Mouse (Mus musculus) midbrain, postnatal 0 days (tissue): ENCODE results near the gene Cinp. TPM values are rescaled to one million over a fixed set of nuclear protein-coding genes. Genes with fewer than 3 reads are reported as not detected.

Source experiments
- ATAC-seq: fragments of 200-750 bp; cut with Nextera tagmentation; 2 replicates; pipeline ENCODE4 v1.8.0; 2017; ENCODE audit warnings: moderate number of reproducible peaks, mild to moderate bottlenecking, moderate TSS enrichment, moderate library complexity; ENCODE audit not compliant: low FRiP score
- DNase-seq: peaks from one replicate; pipeline ENCODE4 v3.0.0-alpha.2; 2015; ENCODE audit warnings: low spot score
- H3K27ac ChIP-seq: fragments of 300-500 bp; sonication (generic); 2 replicates; pipeline ENCODE4 v1.5.1; 2014; ENCODE audit warnings: low read depth, mild to moderate bottlenecking, low read length, mixed read lengths
- H3K27me3 ChIP-seq: fragments of 300-500 bp; sonication (generic); 2 replicates; pipeline ENCODE4 v1.6.1; 2014; ENCODE audit warnings: low read length, control low read depth, mixed read lengths; ENCODE audit not compliant: insufficient read depth
- H3K36me3 ChIP-seq: fragments of 300-500 bp; sonication (generic); 2 replicates; pipeline ENCODE4 v1.6.1; 2014; ENCODE audit warnings: low read length, control low read depth, mixed read lengths; ENCODE audit not compliant: insufficient read depth
- H3K4me1 ChIP-seq: fragments of 300-500 bp; sonication (generic); 2 replicates; pipeline ENCODE4 v1.6.1; 2014; ENCODE audit warnings: mild to moderate bottlenecking, control low read depth, antibody characterized with exemption, low read length, mixed read lengths; ENCODE audit not compliant: insufficient read depth
- H3K4me2 ChIP-seq: fragments of 300-500 bp; sonication (generic); 2 replicates; pipeline ENCODE4 v1.6.1; 2014; ENCODE audit warnings: low read depth, mild to moderate bottlenecking, low read length, mixed read lengths; ENCODE audit not compliant: poor library complexity, severe bottlenecking
- H3K4me3 ChIP-seq: fragments of 300-500 bp; sonication (generic); 2 replicates; pipeline ENCODE4 v1.5.1; 2014; ENCODE audit warnings: low read depth, mild to moderate bottlenecking, low read length, moderate library complexity
- H3K9ac ChIP-seq: fragments of 300-500 bp; sonication (generic); replicated peaks from 2 replicates; pipeline ENCODE4 v1.6.1; 2014; ENCODE audit warnings: mild to moderate bottlenecking, low read length, moderate library complexity, mixed read lengths; ENCODE audit not compliant: poor library complexity, severe bottlenecking
- H3K9me3 ChIP-seq: fragments of 300-500 bp; sonication (generic); 2 replicates; pipeline ENCODE4 v1.6.1; 2016; ENCODE audit warnings: low read length, control low read depth
- CTCF ChIP-seq: IDR thresholded peaks from 2 replicates; pipeline ENCODE4 v1.5.1; 2016; ENCODE audit warnings: antibody characterized with exemption, mild to moderate bottlenecking
- WGBS: fragments of 180-500 bp; shearing (Covaris S2); extraction: QIAGEN DNeasy Blood & Tissue Kit; methylation state at CpG from one replicate; pipeline ENCODE4 v1.1.7; 2014; 5-methylcytosine and 5-hydroxymethylcytosine counted together
- polyA plus RNA-seq: library from polyadenylated mRNA; unstranded; fragments of >200 nt; fragmentation: Nextera tagmentation; extraction: Ambion mirVana; gene quantifications from 2 replicates; pipeline ENCODE4 v1.2.1, GENCODE M21; 2015
- total RNA-seq: library from RNA; depleted of rRNA; stranded (reverse); fragments of >200 nt; gene quantifications from 2 replicates; pipeline ENCODE4 v1.2.3, GENCODE M21; 2014

Cinp gene
- total and polyA plus RNA-seq, 2 experiments from 2014 or later, result 91.3 to 153 TPM

- TF ChIP-seq CTCF, result no peak
- H3K27ac ChIP-seq, result peak overlapping the region; percentile 74
- peak; percentile 76 for ATAC-seq
- no peaks in the 10 kb centered on the region for H3K9me3 ChIP-seq
- 0 out of 2 replicates have a peak, but pooled peaks cover 2% of the 10 kb centered on the region for H3K36me3 ChIP-seq
- H3K9ac ChIP-seq, result peak overlapping the region; percentile 64
- no peaks in the 10 kb centered on the region for H3K27me3 ChIP-seq
- H3K4me1 ChIP-seq, result 0 out of 2 replicates have a peak, but pooled peaks cover 6% of the 10 kb centered on the region
- 0% methylated on average over 25 of the region's 25 CpGs for WGBS
- H3K4me2 ChIP-seq, result peak overlapping the region; percentile 91
- peak; percentile 46 for DNase-seq
- H3K4me3 ChIP-seq, result peak overlapping the region; percentile 56
These were observed 339 bp downstream of the Cinp start for GRCm38 (mm10) chr12:110888606-110889005.

- Histone ChIP-seq H3K27me3 (no peaks in the 10 kb centered on the region), H3K4me1 (0 out of 2 replicates have a peak, but pooled peaks cover 6% of the 10 kb centered on the region), H3K36me3 (0 out of 2 replicates have a peak, but pooled peaks cover 3% of the 10 kb centered on the region), H3K4me3 (peak overlapping the region; percentile 56), H3K27ac (peak overlapping the region; percentile 74; the same call in 1 of the 2 replicates), H3K4me2 (peak overlapping the region; percentile 91), H3K9ac (peak overlapping the region; percentile 64), H3K9me3 (no peaks in the 10 kb centered on the region)
- TF ChIP-seq CTCF, result no peak
- 46% methylated on average over 12 of the region's 12 CpGs for WGBS
- no peak for ATAC-seq
- DNase-seq, result no peak
These were observed 839 bp downstream of the Cinp start for GRCm38 (mm10) chr12:110888106-110888505.

- TF ChIP-seq CTCF, result no peak
- 98% methylated on average over 2 of the region's 2 CpGs for WGBS
- Histone ChIP-seq H3K4me3 (no peak overlapping the region), H3K4me2 (no peak overlapping the region), H3K27ac (no peak overlapping the region), H3K4me1 (0 out of 2 replicates have a peak, but pooled peaks cover 5% of the 10 kb centered on the region), H3K36me3 (0 out of 2 replicates have a peak, but pooled peaks cover 10% of the 10 kb centered on the region), H3K27me3 (no peaks in the 10 kb centered on the region), H3K9me3 (no peaks in the 10 kb centered on the region), H3K9ac (no peak overlapping the region)
- ATAC-seq (no peak), DNase-seq (no peak)
These were observed 3.7 kb downstream of the Cinp start for GRCm38 (mm10) chr12:110885251-110885650.

GRCm38 (mm10) chr12:110882291-110882690 lies 6.7 kb downstream of the Cinp start:
- no peak overlapping the region for H3K4me3 ChIP-seq
- no peak overlapping the region for H3K9ac ChIP-seq
- TF ChIP-seq CTCF, result peak; percentile 26
- DNase-seq (no peak), ATAC-seq (no peak)
- H3K36me3 ChIP-seq, result peaks cover 27% of the 10 kb centered on the region
- no peak overlapping the region for H3K27ac ChIP-seq
- H3K4me2 ChIP-seq, result no peak overlapping the region
- H3K4me1 ChIP-seq, result no peaks in the 10 kb centered on the region
- 86% methylated on average over 7 of the region's 7 CpGs for WGBS
- H3K9me3 ChIP-seq, result no peaks in the 10 kb centered on the region
- no peaks in the 10 kb centered on the region for H3K27me3 ChIP-seq

GRCm38 (mm10) chr12:110875351-110875750 lies 13.6 kb downstream of the Cinp start:
- Histone ChIP-seq H3K9ac (no peak overlapping the region), H3K27me3 (no peaks in the 10 kb centered on the region), H3K9me3 (no peaks in the 10 kb centered on the region), H3K4me3 (no peak overlapping the region), H3K4me1 (no peaks in the 10 kb centered on the region), H3K4me2 (no peak overlapping the region), H3K36me3 (peaks cover 49% of the 10 kb centered on the region), H3K27ac (no peak overlapping the region)
- WGBS, result 92% methylated on average over 2 of the region's 2 CpGs
- ATAC-seq (no peak), DNase-seq (no peak)
- no peak for TF ChIP-seq CTCF

GRCm38 (mm10) chr12:110871247-110871646 lies 17.7 kb downstream of the Cinp start:
- no peak overlapping the region for H3K4me2 ChIP-seq
- H3K4me1 ChIP-seq, result no peaks in the 10 kb centered on the region
- H3K9ac ChIP-seq, result no peak overlapping the region
- no peak overlapping the region for H3K4me3 ChIP-seq
- H3K9me3 ChIP-seq, result no peaks in the 10 kb centered on the region
- no peak overlapping the region for H3K27ac ChIP-seq
- H3K27me3 ChIP-seq, result no peaks in the 10 kb centered on the region
- no peak for TF ChIP-seq CTCF
- ATAC-seq (no peak), DNase-seq (no peak)
- H3K36me3 ChIP-seq, result peaks cover 47% of the 10 kb centered on the region
- WGBS, result 95% methylated on average over 5 of the region's 5 CpGs
